Mouse (Mus musculus): ENCODE measurements at regions not wholly inside any gene's neighbourhood (a gene's known extent, or its start where the extent isn't known, plus 50 kb on each side); places are given as distances from the start of the nearest gene placed in this dataset.

GRCm38 (mm10) chr14:76829161-76829510 is 207.4 kb upstream of the Ccdc122 start:
- Histone ChIP-seq H3K9me3 (ENCODE audit: low read length) (no peaks in the 10 kb centered on the region), H3K4me2 (replicated peaks; ENCODE audit: low read depth, low read length) (no peak overlapping the region), H3K36me3 (ENCODE audit: insufficient read depth, low read length) (no peaks in the 10 kb centered on the region), H3K9ac (replicated peaks; ENCODE audit: low read depth) (no peak overlapping the region), H3K27ac (ENCODE audit: low read length) (no peak overlapping the region), H3K4me1 (ENCODE audit: insufficient read depth, low read depth, low read length) (no peaks in the 10 kb centered on the region), H3K27me3 (replicated peaks; ENCODE audit: insufficient read depth, low read length) (no peaks in the 10 kb centered on the region), H3K4me3 (ENCODE audit: low read depth, low read length) (no peak overlapping the region)
- ATAC-seq (no peak), DNase-seq (ENCODE audit: low spot score) (no peak)
- 83% methylated on average over 1 of the region's 1 CpGs for WGBS
- TF ChIP-seq EP300 (IDR thresholded peaks at IDR 0.05) (no peak), CTCF (IDR thresholded peaks at IDR 0.05) (no peak)

- no peaks in the 10 kb centered on the region for H3K4me1 ChIP-seq (ENCODE audit: insufficient read depth, low read depth, low read length)
- no peak for ATAC-seq
Observed at GRCm38 (mm10) chr14:76828453-76829160, 208.0 kb upstream of the Ccdc122 start.

GRCm38 (mm10) chr14:76824066-76824465 is 212.5 kb upstream of the Ccdc122 start:
- no peaks in the 10 kb centered on the region for H3K27me3 ChIP-seq (replicated peaks; ENCODE audit: insufficient read depth, low read length)
- no peak overlapping the region for H3K9ac ChIP-seq (replicated peaks; ENCODE audit: low read depth)
- no peaks in the 10 kb centered on the region for H3K36me3 ChIP-seq (ENCODE audit: insufficient read depth, low read length)
- peaks cover 5% of the 10 kb centered on the region; the same call in 1 of the 2 replicates for H3K4me1 ChIP-seq (ENCODE audit: insufficient read depth, low read depth, low read length)
- ATAC-seq (no peak), DNase-seq (ENCODE audit: low spot score) (no peak)
- H3K9me3 ChIP-seq (ENCODE audit: low read length), result no peaks in the 10 kb centered on the region
- no peak for TF ChIP-seq CTCF (IDR thresholded peaks at IDR 0.05)
- no peak for TF ChIP-seq EP300 (IDR thresholded peaks at IDR 0.05)
- H3K4me3 ChIP-seq (ENCODE audit: low read depth, low read length), result no peak overlapping the region
- no peak overlapping the region for H3K27ac ChIP-seq (ENCODE audit: low read length)
- 88% methylated on average over 3 of the region's 3 CpGs for WGBS
- no peak overlapping the region for H3K4me2 ChIP-seq (replicated peaks; ENCODE audit: low read depth, low read length)

More at GRCm38 (mm10) chr14:76828453-76829160, 208.0 kb upstream of the Ccdc122 start:
- H3K36me3 ChIP-seq (ENCODE audit: insufficient read depth, low read length), result no peaks in the 10 kb centered on the region
- no peaks in the 10 kb centered on the region for H3K9me3 ChIP-seq (ENCODE audit: low read length)
- no peak overlapping the region for H3K4me3 ChIP-seq (ENCODE audit: low read depth, low read length)
- TF ChIP-seq CTCF (IDR thresholded peaks at IDR 0.05) (no peak), EP300 (IDR thresholded peaks at IDR 0.05) (no peak)
- 63% methylated on average over 10 of the region's 10 CpGs for WGBS
- no peak overlapping the region for H3K4me2 ChIP-seq (replicated peaks; ENCODE audit: low read depth, low read length)
- DNase-seq (ENCODE audit: low spot score), result no peak
- no peaks in the 10 kb centered on the region for H3K27me3 ChIP-seq (replicated peaks; ENCODE audit: insufficient read depth, low read length)
- H3K9ac ChIP-seq (replicated peaks; ENCODE audit: low read depth), result no peak overlapping the region
- no peak overlapping the region for H3K27ac ChIP-seq (ENCODE audit: low read length)

GRCm38 (mm10) chr14:76822766-76823325 is 213.7 kb upstream of the Ccdc122 start:
- WGBS, result 83% methylated on average over 9 of the region's 9 CpGs
- ATAC-seq, result no peak
- TF ChIP-seq EP300 (IDR thresholded peaks at IDR 0.05), result no peak
- no peak for TF ChIP-seq CTCF (IDR thresholded peaks at IDR 0.05)

GRCm38 (mm10) chr14:76821892-76822291 is 214.7 kb upstream of the Ccdc122 start:
- 65% methylated on average over 8 of the region's 8 CpGs for WGBS
- TF ChIP-seq EP300 (IDR thresholded peaks at IDR 0.05) (no peak), CTCF (IDR thresholded peaks at IDR 0.05) (no peak)
- no peaks in the 10 kb centered on the region for H3K36me3 ChIP-seq (ENCODE audit: insufficient read depth, low read length)
- H3K27ac ChIP-seq (ENCODE audit: low read length), result no peak overlapping the region
- no peaks in the 10 kb centered on the region for H3K9me3 ChIP-seq (ENCODE audit: low read length)
- H3K4me1 ChIP-seq (ENCODE audit: insufficient read depth, low read depth, low read length), result peaks cover 22% of the 10 kb centered on the region; the same call in 1 of the 2 replicates
- ATAC-seq, result no peak
- H3K9ac ChIP-seq (replicated peaks; ENCODE audit: low read depth), result no peak overlapping the region
- no peak overlapping the region for H3K4me3 ChIP-seq (ENCODE audit: low read depth, low read length)
- DNase-seq (ENCODE audit: low spot score), result no peak
- no peaks in the 10 kb centered on the region for H3K27me3 ChIP-seq (replicated peaks; ENCODE audit: insufficient read depth, low read length)
- no peak overlapping the region for H3K4me2 ChIP-seq (replicated peaks; ENCODE audit: low read depth, low read length)

More at GRCm38 (mm10) chr14:76822766-76823325, 213.7 kb upstream of the Ccdc122 start:
- Histone ChIP-seq H3K36me3 (ENCODE audit: insufficient read depth, low read length) (no peaks in the 10 kb centered on the region), H3K4me1 (ENCODE audit: insufficient read depth, low read depth, low read length) (peaks cover 13% of the 10 kb centered on the region; the same call in 1 of the 2 replicates), H3K27ac (ENCODE audit: low read length) (no peak overlapping the region), H3K4me3 (ENCODE audit: low read depth, low read length) (no peak overlapping the region), H3K9ac (replicated peaks; ENCODE audit: low read depth) (no peak overlapping the region), H3K4me2 (replicated peaks; ENCODE audit: low read depth, low read length) (no peak overlapping the region), H3K9me3 (ENCODE audit: low read length) (no peaks in the 10 kb centered on the region), H3K27me3 (replicated peaks; ENCODE audit: insufficient read depth, low read length) (no peaks in the 10 kb centered on the region)
- DNase-seq (ENCODE audit: low spot score), result no peak

- H3K4me1 ChIP-seq (ENCODE audit: insufficient read depth, low read depth, low read length), result peaks cover 22% of the 10 kb centered on the region; the same call in 1 of the 2 replicates
- TF ChIP-seq EP300 (IDR thresholded peaks at IDR 0.05) (no peak), CTCF (IDR thresholded peaks at IDR 0.05) (no peak)
- DNase-seq (ENCODE audit: low spot score) (no peak), ATAC-seq (no peak)
- no peaks in the 10 kb centered on the region for H3K36me3 ChIP-seq (ENCODE audit: insufficient read depth, low read length)
- H3K9ac ChIP-seq (replicated peaks; ENCODE audit: low read depth), result no peak overlapping the region
- no peaks in the 10 kb centered on the region for H3K27me3 ChIP-seq (replicated peaks; ENCODE audit: insufficient read depth, low read length)
- H3K27ac ChIP-seq (ENCODE audit: low read length), result no peak overlapping the region
- WGBS, result 70% methylated on average over 7 of the region's 7 CpGs
- no peak overlapping the region for H3K4me3 ChIP-seq (ENCODE audit: low read depth, low read length)
- H3K4me2 ChIP-seq (replicated peaks; ENCODE audit: low read depth, low read length), result no peak overlapping the region
- no peaks in the 10 kb centered on the region for H3K9me3 ChIP-seq (ENCODE audit: low read length)
Observed at GRCm38 (mm10) chr14:76821484-76821883, 215.1 kb upstream of the Ccdc122 start.
